Mouse (Mus musculus): ENCODE results near the gene Rmdn3.

The Rmdn3 gene

GRCm38 (mm10) chr2:119156681-119157572 is at the start of gene Rmdn3:
Gene Rmdn3 (minus strand): TSS chr2:119157034.
- DNase-seq (ENCODE audit: low spot score), result peak; percentile 95

DNA sequence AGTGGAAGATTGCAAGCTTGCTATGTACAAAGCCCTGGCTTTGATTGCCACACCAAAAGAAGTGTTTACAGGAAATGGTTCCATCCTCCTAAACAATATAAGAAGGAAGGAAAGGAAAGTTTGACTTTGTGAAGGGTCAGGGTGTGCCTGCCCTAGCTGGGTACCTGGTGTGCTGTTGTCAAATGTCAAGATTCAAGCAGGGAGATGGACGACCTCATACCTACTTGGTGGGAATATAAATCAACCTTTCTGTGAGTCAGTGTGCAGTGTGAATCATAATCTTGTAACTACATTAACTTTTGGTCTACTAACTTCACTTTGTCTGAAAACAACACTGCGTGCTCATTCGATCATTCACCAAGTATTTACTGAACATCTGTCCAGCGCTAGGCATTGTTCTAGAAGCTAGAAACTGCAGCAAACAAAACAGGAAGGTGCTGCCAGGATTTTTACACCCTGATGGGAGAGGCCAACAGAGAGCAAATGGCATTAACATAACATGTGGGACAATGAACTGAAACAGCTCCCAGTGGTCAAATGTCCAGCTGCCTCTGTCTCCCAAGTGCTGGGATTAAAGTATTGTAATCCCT is 47.1 kb upstream of the Rmdn3 start:
- peak; percentile 92 for DNase-seq (ENCODE audit: low spot score)

- no peak for DNase-seq (ENCODE audit: low spot score)
Observed at GRCm38 (mm10) chr2:119202914-119203453, 46.1 kb upstream of the Rmdn3 start.

GRCm38 (mm10) chr2:119198934-119199333 is 42.1 kb upstream of the Rmdn3 start:
- DNase-seq (ENCODE audit: low spot score), result no peak

DNA sequence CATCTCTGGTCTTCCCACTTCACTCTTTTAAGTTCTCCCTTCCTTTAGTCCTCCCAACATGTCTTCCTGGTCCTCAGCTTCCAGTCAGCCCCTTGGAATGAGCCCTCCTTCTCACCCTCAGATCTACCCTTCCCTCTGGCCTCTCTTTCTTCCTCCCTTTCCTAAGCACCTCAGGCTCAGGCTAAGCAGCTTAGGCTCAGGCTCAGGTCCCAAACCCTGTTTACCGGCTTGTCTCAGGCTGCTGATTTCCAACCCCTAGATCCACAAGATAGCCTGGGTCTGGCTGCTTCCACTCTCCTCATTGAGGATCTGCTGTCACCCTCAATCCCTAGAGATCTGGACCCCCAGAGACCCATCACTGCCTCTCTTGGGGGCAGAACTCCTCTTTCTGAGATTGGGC is 41.2 kb upstream of the Rmdn3 start:
- no peak for DNase-seq (ENCODE audit: low spot score)

- DNase-seq (ENCODE audit: low spot score), result no peak
Observed at GRCm38 (mm10) chr2:119197493-119197892, 40.7 kb upstream of the Rmdn3 start.

DNA sequence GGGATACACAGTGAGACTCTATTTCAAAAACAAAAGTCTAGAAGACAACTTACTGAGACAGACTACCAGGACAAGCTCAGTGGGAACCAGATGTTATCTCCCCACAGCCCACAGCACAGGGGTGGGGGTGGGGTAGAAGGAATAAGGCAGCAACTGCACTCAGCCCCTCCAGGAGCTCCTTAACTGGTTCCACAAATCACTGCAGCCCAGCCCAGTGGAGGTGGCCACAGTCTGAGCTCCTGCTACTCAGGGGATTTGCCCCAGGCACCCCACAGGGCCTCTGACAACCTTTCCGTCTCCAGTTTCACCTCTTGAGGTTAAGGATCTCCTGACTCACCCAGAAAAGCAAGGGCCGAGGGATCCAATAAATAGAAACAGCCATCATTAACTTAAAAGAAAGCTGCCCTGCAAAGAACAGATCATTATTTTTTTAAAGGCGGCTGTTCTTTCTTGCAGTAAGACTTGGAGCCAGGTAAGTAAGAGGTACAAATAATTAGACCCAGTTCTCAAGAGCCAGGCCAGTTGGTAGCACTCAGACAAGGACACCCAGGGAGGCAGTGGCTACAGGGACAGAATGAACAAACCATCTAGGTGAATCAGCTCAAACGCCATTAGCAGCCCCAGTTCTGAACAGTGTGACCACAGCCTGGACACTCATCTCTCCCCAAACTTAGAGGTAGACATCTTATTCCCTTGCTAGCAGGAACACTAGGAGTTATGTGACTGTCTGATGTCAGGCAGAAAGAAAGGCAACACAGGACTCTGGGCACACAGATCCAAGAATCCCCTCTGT is 39.7 kb upstream of the Rmdn3 start:
- DNase-seq (ENCODE audit: low spot score), result no peak

DNA sequence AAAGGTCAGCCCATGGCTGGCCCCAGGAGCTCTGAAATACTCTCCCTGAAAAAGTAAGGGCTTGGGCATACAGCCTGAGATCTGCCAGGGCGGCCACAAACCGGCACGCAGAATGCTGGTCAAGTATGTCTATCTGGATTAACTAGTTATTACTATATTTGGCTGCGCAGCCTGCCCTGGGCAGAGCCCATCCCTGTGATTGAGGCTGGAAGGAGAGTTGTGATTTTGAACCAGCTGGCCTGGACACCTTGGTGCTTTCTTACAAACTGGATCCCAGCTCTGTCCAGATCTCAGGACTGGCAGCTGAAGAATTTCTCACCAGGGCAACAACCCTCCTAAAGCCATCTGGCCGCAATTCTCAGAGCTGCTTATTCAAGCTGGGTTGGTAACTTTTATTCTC is 37.3 kb upstream of the Rmdn3 start:
- no peak for DNase-seq (ENCODE audit: low spot score)

DNA sequence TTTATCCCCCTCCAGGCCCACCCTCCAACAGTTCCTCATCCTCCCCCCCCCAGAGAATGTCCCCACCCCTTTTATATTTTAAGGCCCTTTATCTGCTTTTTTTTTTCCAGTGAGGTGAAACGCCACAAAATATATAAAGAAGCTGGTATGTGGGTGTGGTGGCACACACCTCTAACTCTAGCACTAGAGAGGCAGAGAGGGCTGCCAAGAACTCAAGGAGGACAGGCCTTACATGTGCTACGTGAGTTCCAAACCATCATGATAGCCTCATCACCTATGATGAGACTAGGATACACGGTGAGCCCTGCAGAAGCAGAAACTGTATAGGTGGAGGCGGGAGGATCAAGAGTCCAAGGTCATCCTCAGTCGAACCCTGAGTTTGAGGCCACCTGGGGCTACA is 34.1 kb upstream of the Rmdn3 start:
- no peak for DNase-seq (ENCODE audit: low spot score)

GRCm38 (mm10) chr2:119189029-119189710 is 32.3 kb upstream of the Rmdn3 start:
- DNase-seq (ENCODE audit: low spot score), result peak; percentile 88

- no peak for DNase-seq (ENCODE audit: low spot score)
Observed at GRCm38 (mm10) chr2:119182914-119183313, 26.1 kb upstream of the Rmdn3 start.

GRCm38 (mm10) chr2:119177384-119177939 is 20.6 kb upstream of the Rmdn3 start:
- no peak for DNase-seq (ENCODE audit: low spot score)

DNA sequence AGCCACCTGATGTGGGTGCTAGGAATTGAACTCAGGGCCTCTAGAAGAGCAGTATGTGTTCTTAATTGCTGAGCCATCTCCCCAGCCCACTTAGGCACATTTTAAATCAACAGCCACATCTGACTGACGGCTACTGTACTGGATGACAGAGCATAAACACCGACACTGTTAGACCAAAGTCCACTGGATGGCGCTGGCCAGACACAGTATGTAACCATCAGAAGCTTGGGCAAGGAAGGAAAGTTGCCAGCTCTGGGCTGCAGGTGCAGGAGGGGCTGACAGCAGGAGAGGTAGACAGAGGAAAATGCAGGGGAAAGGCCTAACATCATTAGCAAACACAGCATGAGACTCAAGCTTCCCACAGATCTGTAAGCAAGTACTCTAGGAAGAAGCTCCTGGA is 19.9 kb upstream of the Rmdn3 start:
- DNase-seq (ENCODE audit: low spot score), result peak; percentile 37

GRCm38 (mm10) chr2:119175614-119176013 is 18.8 kb upstream of the Rmdn3 start:
- no peak for DNase-seq (ENCODE audit: low spot score)

GRCm38 (mm10) chr2:119174866-119175265 is 18.0 kb upstream of the Rmdn3 start:
- no peak for DNase-seq (ENCODE audit: low spot score)

DNA sequence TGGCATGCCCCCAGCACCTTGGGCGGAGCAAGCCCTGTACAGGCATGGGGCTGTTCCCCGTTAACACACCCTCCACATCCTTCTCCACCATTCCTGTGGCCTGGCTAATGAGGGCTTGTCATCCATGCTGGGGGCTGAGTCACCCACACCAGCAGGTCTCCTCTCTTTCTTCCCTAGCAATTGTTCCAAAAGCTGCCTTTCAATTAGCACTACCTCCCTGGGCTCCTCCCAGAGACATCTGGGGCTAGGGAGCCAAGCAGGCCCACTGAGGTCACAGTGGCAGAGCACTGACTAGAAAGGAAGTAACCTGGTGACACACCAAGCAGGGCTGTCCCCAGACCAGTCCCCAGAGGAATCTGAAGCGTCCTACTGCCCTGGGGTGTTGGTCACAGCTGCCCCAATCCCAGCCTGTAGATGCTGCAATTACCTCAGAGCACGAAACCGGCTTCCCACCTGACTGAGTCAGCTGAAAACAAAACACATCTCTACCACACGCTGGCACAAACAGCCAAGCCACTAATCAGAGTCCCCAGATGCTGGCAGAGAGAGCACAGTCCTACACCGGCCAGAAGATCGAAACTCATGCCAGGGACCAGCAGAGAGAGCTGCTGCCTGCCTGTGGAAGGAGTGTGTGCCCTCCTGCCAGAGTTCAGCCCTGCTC is 17.3 kb upstream of the Rmdn3 start, which contains the start of gene Gm14137:
Gene Gm14137, plus strand, starts transcription at position 519 of the 661 bp plus-strand sequence.
- DNase-seq (ENCODE audit: low spot score), result peak; percentile 51

DNA sequence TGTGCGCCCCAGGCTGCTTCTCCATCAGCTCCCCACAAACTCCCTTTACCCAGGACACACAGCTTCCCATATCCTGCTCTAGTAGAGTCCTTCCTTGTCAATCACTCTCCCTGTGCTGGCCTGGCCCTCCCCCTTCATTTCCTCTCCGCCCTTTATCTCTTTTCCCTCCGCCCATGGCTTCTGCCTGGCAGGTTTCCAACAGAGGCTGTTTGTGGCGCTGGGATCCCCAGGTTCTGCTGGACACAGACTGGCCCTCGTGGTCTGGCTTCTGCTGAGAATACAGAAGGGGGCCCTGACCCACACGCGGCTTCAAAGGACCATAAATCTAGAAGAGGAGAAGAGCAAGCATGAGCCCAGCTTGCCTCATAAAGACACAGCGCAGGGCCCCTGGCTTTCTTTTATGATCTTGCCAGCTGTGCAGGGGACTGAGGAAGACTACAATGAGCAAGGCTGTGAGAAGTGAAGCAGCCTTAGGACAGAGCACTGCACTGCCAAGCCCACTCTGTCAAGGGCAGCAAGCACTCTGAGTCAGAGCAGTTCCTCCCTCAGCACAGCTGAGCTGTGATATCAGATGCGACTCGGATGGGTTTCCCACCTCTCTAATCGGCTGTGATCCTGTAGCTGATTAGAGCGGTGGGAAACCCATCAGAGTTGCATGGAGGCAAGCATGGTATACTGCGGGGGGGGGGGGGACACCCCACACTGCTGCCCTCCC is 16.2 kb upstream of the Rmdn3 start:
- peak; percentile 77 for DNase-seq (ENCODE audit: low spot score)

DNA sequence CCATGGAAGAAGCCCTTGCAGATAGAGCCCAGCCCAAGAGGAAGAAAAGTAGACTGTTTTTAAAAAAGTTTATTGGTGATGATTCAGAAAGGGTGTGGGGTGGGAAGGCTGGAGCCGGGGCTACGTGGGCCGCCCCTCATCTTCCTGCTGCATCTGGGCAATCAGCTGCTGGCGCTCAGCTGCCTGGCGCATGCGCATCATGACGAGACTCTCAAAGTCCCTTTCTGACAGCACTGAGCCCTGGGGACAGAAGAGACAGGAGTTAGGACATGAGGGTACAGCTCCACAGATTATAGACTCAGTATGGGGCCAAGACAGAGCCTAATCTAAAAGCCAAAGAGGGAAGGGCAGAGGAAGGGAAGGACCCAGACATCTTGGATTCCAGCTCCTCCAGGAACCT is 15.6 kb upstream of the Rmdn3 start:
- no peak for DNase-seq (ENCODE audit: low spot score)

DNA sequence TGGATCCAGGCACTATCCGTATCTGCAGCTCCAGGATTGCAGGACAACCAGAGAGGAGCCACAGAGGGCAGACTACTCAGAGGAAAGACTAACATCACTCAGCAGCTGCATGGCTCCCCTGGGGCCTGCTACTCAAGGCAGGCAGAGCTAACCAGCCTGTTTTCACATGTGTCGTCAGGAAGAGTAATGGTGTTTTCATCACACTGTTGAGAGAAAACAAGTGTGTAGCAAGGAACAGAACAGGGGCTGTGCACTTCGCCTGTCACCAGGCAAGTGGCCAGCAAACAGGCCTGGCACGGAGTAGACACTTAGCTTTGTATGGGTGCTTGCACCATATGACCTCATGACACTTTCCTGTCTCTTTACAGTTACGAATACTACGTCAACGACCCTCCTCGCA is 14.7 kb upstream of the Rmdn3 start:
- DNase-seq (ENCODE audit: low spot score), result peak; percentile 98

GRCm38 (mm10) chr2:119170282-119170681 is 13.4 kb upstream of the Rmdn3 start:
- no peak for DNase-seq (ENCODE audit: low spot score)

All from adipocyte (in vitro differentiated cells).